Mouse (Mus musculus) small intestine, adult 2 months (tissue): Measurements from ENCODE around the gene Mrps25.

Experiments used
- CTCF ChIP-seq: fragments of 200-500 bp; IDR thresholded peaks from 2 replicates; pipeline ENCODE4 v1.5.1; 2012; ENCODE audit warnings: low read depth, mild to moderate bottlenecking, control low read depth, inconsistent platforms, low read length, moderate library complexity, mixed read lengths; ENCODE audit not compliant: insufficient replicate concordance, insufficient read length; ENCODE audit errors: extremely low read depth
- POLR2A ChIP-seq: fragments of 200-500 bp; IDR thresholded peaks from 2 replicates; pipeline ENCODE4 v1.6.1; 2012; ENCODE audit warnings: low read depth, mild to moderate bottlenecking, control low read depth, inconsistent platforms, low read length, moderate library complexity

DNA sequence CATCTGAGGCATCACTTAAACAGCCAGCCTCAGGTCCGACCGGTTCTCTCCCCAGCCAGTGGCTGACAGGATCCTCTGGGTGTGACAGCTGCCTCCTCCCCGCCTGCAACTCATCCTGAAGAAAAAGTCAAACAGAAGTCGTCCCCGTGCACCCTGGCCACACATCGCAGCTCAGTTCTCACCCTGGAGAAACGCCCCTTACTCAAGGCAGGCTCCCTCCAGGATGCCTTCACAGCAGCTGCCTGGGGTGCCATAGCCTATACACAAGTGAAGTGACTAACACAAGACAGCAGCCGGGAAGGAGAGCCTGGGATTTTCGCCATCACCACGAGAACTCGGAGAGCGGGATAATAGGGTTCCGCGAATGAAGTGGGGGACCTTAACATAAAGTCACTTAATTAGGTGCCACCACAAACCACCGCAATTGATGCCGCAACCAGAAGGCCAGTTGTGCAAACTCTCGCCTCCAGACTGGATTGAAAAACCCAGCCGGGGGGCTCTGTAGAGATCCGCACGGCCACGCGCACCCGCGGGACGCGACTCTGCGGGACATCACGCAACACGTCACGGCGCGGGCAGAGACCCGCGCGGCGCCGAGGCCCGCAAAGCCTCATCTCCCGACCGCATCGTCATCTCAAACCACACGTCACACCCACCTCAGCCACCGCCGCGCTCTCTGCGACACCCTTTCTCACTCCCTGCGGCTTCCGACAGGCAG is 30.4 kb upstream of the Mrps25 start:
- TF ChIP-seq POLR2A, result no peak
- no peak for TF ChIP-seq CTCF
